Mouse (Mus musculus): ENCODE results near the gene Ell. TPM values are rescaled to one million over a fixed set of nuclear protein-coding genes. Genes with fewer than 3 reads are reported as not detected.

Gene Ell
- polyA plus RNA-seq, 1 experiment: 32.9 TPM

- DNase-seq: peak; percentile 90
- peak; percentile 28; the same call in 1 of the 2 replicates for TF ChIP-seq POLR2A (IDR thresholded peaks at IDR 0.05; ENCODE audit: borderline replicate concordance, extremely low read depth, low read depth, low read length)
- peak; percentile 90 for TF ChIP-seq CTCF (IDR thresholded peaks at IDR 0.05; ENCODE audit: insufficient read depth, low read length)
- 2% methylated on average over 60 of the region's 60 CpGs for WGBS
- H3K4me1 ChIP-seq (ENCODE audit: control insufficient read depth, insufficient read depth, low read length): peaks cover 12% of the 10 kb centered on the region
- peak overlapping the region; percentile 66 for H3K4me3 ChIP-seq (replicated peaks; ENCODE audit: extremely low read depth, low read depth, low read length)
These were observed 90.6 kb downstream of the Ell start for GRCm38 (mm10) chr8:70629574-70630531.

- peaks cover 12% of the 10 kb centered on the region for H3K4me1 ChIP-seq (ENCODE audit: control insufficient read depth, insufficient read depth, low read length)
- no peak for DNase-seq
- H3K4me3 ChIP-seq (replicated peaks; ENCODE audit: extremely low read depth, low read depth, low read length): peak overlapping the region; percentile 1
- WGBS: 17% methylated on average over 22 of the region's 22 CpGs
- TF ChIP-seq POLR2A (IDR thresholded peaks at IDR 0.05; ENCODE audit: borderline replicate concordance, extremely low read depth, low read depth, low read length): no peak
- TF ChIP-seq CTCF (IDR thresholded peaks at IDR 0.05; ENCODE audit: insufficient read depth, low read length): no peak
These were observed 91.5 kb downstream of the Ell start for GRCm38 (mm10) chr8:70630532-70631381.

- 14% methylated on average over 24 of the region's 24 CpGs for WGBS
- no peak overlapping the region for H3K4me3 ChIP-seq (replicated peaks; ENCODE audit: extremely low read depth, low read depth, low read length)
- TF ChIP-seq CTCF (IDR thresholded peaks at IDR 0.05; ENCODE audit: insufficient read depth, low read length) (no peak), POLR2A (IDR thresholded peaks at IDR 0.05; ENCODE audit: borderline replicate concordance, extremely low read depth, low read depth, low read length) (peak; percentile 52; the same call in 1 of the 2 replicates)
- DNase-seq: no peak
- H3K4me1 ChIP-seq (ENCODE audit: control insufficient read depth, insufficient read depth, low read length): peaks cover 12% of the 10 kb centered on the region
These were observed 92.2 kb downstream of the Ell start for GRCm38 (mm10) chr8:70631436-70631835.

- Histone ChIP-seq H3K4me3 (replicated peaks; ENCODE audit: extremely low read depth, low read depth, low read length) (no peak within 1 kb of the TSS), H3K4me1 (ENCODE audit: control insufficient read depth, insufficient read depth, low read length) (peaks cover 12% of the 10 kb centered on the region)
- TF ChIP-seq CTCF (IDR thresholded peaks at IDR 0.05; ENCODE audit: insufficient read depth, low read length) (no peak), POLR2A (IDR thresholded peaks at IDR 0.05; ENCODE audit: borderline replicate concordance, extremely low read depth, low read depth, low read length) (no peak)
- DNase-seq: no peak
- WGBS: 86% methylated on average over 6 of the region's 6 CpGs
These were observed 93.2 kb downstream of the Ell start, which contains the start of gene Gdf15 for GRCm38 (mm10) chr8:70632346-70632892. Gene Gdf15 (minus strand): TSS chr8:70632456.

GRCm38 (mm10) chr8:70634066-70634465, 94.8 kb downstream of the Ell start:
- 14% methylated on average over 6 of the region's 6 CpGs for WGBS
- peaks cover 12% of the 10 kb centered on the region for H3K4me1 ChIP-seq (ENCODE audit: control insufficient read depth, insufficient read depth, low read length)
- TF ChIP-seq POLR2A (IDR thresholded peaks at IDR 0.05; ENCODE audit: borderline replicate concordance, extremely low read depth, low read depth, low read length) (no peak), CTCF (IDR thresholded peaks at IDR 0.05; ENCODE audit: insufficient read depth, low read length) (no peak)
- no peak overlapping the region for H3K4me3 ChIP-seq (replicated peaks; ENCODE audit: extremely low read depth, low read depth, low read length)
- peak; percentile 63 for DNase-seq

- no peak for DNase-seq
- H3K4me1 ChIP-seq (ENCODE audit: control insufficient read depth, insufficient read depth, low read length): peaks cover 9% of the 10 kb centered on the region
- no peak overlapping the region for H3K4me3 ChIP-seq (replicated peaks; ENCODE audit: extremely low read depth, low read depth, low read length)
- WGBS: 85% methylated on average over 6 of the region's 6 CpGs
- no peak for TF ChIP-seq CTCF (IDR thresholded peaks at IDR 0.05; ENCODE audit: insufficient read depth, low read length)
- no peak for TF ChIP-seq POLR2A (IDR thresholded peaks at IDR 0.05; ENCODE audit: borderline replicate concordance, extremely low read depth, low read depth, low read length)
These were observed 96.3 kb downstream of the Ell start for GRCm38 (mm10) chr8:70635527-70635926.

- TF ChIP-seq CTCF (IDR thresholded peaks at IDR 0.05; ENCODE audit: insufficient read depth, low read length) (no peak), POLR2A (IDR thresholded peaks at IDR 0.05; ENCODE audit: borderline replicate concordance, extremely low read depth, low read depth, low read length) (no peak)
- 71% methylated on average over 8 of the region's 8 CpGs for WGBS
These were observed 97.6 kb downstream of the Ell start for GRCm38 (mm10) chr8:70636838-70637237.

GRCm38 (mm10) chr8:70638752-70639151, 99.5 kb downstream of the Ell start:
- H3K4me1 ChIP-seq (ENCODE audit: control insufficient read depth, insufficient read depth, low read length): peaks cover 7% of the 10 kb centered on the region
- H3K4me3 ChIP-seq (replicated peaks; ENCODE audit: extremely low read depth, low read depth, low read length): no peak overlapping the region
- no peak for TF ChIP-seq CTCF (IDR thresholded peaks at IDR 0.05; ENCODE audit: insufficient read depth, low read length)
- TF ChIP-seq POLR2A (IDR thresholded peaks at IDR 0.05; ENCODE audit: borderline replicate concordance, extremely low read depth, low read depth, low read length): no peak
- DNase-seq: no peak
- WGBS: 71% methylated on average over 9 of the region's 9 CpGs

More at GRCm38 (mm10) chr8:70636838-70637237, 97.6 kb downstream of the Ell start:
- Histone ChIP-seq H3K4me1 (ENCODE audit: control insufficient read depth, insufficient read depth, low read length) (peaks cover 7% of the 10 kb centered on the region), H3K4me3 (replicated peaks; ENCODE audit: extremely low read depth, low read depth, low read length) (no peak overlapping the region)
- DNase-seq: no peak

Other genes starting within 250 kb of the Ell start
- gene Ddx49, start 237.0 kb upstream of the Ell start, polyA plus RNA-seq (2012; rRNA removed): 37.2 and 43.0 TPM in 2 replicates
- gene Cope, start 236.9 kb upstream of the Ell start, polyA plus RNA-seq (2012; rRNA removed): 308 and 342 TPM in 2 replicates
- gene Cers1, start 223.7 kb upstream of the Ell start, polyA plus RNA-seq (2012; rRNA removed): 2.7 TPM in 2 replicates
- 1.1 and 1.5 TPM in 2 replicates for gene Gdf1, start 209.6 kb upstream of the Ell start, polyA plus RNA-seq (2012; rRNA removed)
- 35.8 and 36.7 TPM in 2 replicates for gene Upf1, start 186.2 kb upstream of the Ell start, polyA plus RNA-seq (2012; rRNA removed)
- 0.51 and 1.3 TPM in 2 replicates for gene Comp, start 165.9 kb upstream of the Ell start, polyA plus RNA-seq (2012; rRNA removed)
- gene Crtc1, start 99.9 kb upstream of the Ell start, polyA plus RNA-seq (2012; rRNA removed): 18.7 and 20.4 TPM in 2 replicates
- gene Klhl26, start 62.5 kb upstream of the Ell start, polyA plus RNA-seq (2012; rRNA removed): 51.3 and 57.2 TPM in 2 replicates
- 10.5 and 12.2 TPM in 2 replicates for gene Tmem59l, start 52.1 kb upstream of the Ell start, polyA plus RNA-seq (2012; rRNA removed)
- 27.7 and 34.3 TPM in 2 replicates for gene Crlf1, start 46.3 kb upstream of the Ell start, polyA plus RNA-seq (2012; rRNA removed)
- gene Rex1bd, start 32.7 kb upstream of the Ell start, polyA plus RNA-seq (2012; rRNA removed): 145 and 178 TPM in 2 replicates
- gene Uba52, start 28.7 kb upstream of the Ell start, polyA plus RNA-seq (2012; rRNA removed): 370 and 371 TPM in 2 replicates
- 361 and 369 TPM in 2 replicates for gene Fkbp8, start 11.7 kb upstream of the Ell start, polyA plus RNA-seq (2012; rRNA removed)
- gene Kxd1, start 11.5 kb upstream of the Ell start, polyA plus RNA-seq (2012; rRNA removed): 48.7 and 54.6 TPM in 2 replicates
- 102 and 112 TPM in 2 replicates for gene Isyna1, start 54.9 kb downstream of the Ell start, polyA plus RNA-seq (2012; rRNA removed)
- 228 and 351 TPM in 2 replicates for gene Ssbp4, start 69.4 kb downstream of the Ell start, polyA plus RNA-seq (2012; rRNA removed)
- gene Lrrc25, start 76.7 kb downstream of the Ell start, polyA plus RNA-seq (2012; rRNA removed): 10.4 and 10.5 TPM in 2 replicates
- gene Gdf15, start 93.0 kb downstream of the Ell start, polyA plus RNA-seq (2012; rRNA removed): 5.4 and 6.6 TPM in 2 replicates
- 32.2 and 33.7 TPM in 2 replicates for gene Pgpep1, start 120.9 kb downstream of the Ell start, polyA plus RNA-seq (2012; rRNA removed)
- gene Lsm4, start 133.8 kb downstream of the Ell start, polyA plus RNA-seq (2012; rRNA removed): 75.2 and 76.3 TPM in 2 replicates
- gene Jund, start 159.5 kb downstream of the Ell start, polyA plus RNA-seq (2012; rRNA removed): 378 and 717 TPM in 2 replicates
- gene Iqcn, start 164.0 kb downstream of the Ell start, polyA plus RNA-seq (2012; rRNA removed): 0.03 TPM in 1 of 2 replicates, not detected in the other
- gene Gm3336, start 179.1 kb downstream of the Ell start, polyA plus RNA-seq (2012; rRNA removed): 0.43 and 1.2 TPM in 2 replicates
- gene Pde4c, start 184.3 kb downstream of the Ell start, polyA plus RNA-seq (2012; rRNA removed): 4.1 and 5.5 TPM in 2 replicates
- 46.4 and 53.4 TPM in 2 replicates for gene Rab3a, start 215.2 kb downstream of the Ell start, polyA plus RNA-seq (2012; rRNA removed)
- gene Mpv17l2, start 221.5 kb downstream of the Ell start, polyA plus RNA-seq (2012; rRNA removed): 61.6 and 80.0 TPM in 2 replicates
- gene Pik3r2, start 237.3 kb downstream of the Ell start, polyA plus RNA-seq (2012; rRNA removed): 112 and 119 TPM in 2 replicates